20 mouse cellular contexts compared by ENCODE assay signal in genomic region chr15:52892244-52892950, GRCm38 (mm10).
DNase-seq lines count a peak whose midpoint lies in the region; ATAC-seq and TF ChIP-seq lines count a peak whose summit lies in the region.
"Had no signal": no experiment of that assay in that cellular context is flagged by ENCODE, and none has a peak within 500 bp of the region (broad histone marks: within the 10 kb centered on the region; RNA-seq: fewer than 3 reads in every experiment).

No protein-coding gene starts in this region.

- no peaks in the 10 kb centered on the region for H3K9me3 ChIP-seq in hindbrain, embryonic 15.5 days
- H3K9me3 ChIP-seq in hindbrain, embryonic 13.5 days = no peaks in the 10 kb centered on the region
- H3K9me3 ChIP-seq: embryonic facial prominence, embryonic 15.5 days; heart, embryonic 13.5 days; limb, embryonic 13.5 days; liver, embryonic 15.5 days had no signal

- H3K4me2 ChIP-seq in hindbrain, embryonic 15.5 days = no peak overlapping the region
- no peak overlapping the region for H3K4me2 ChIP-seq in hindbrain, embryonic 13.5 days
- H3K4me2 ChIP-seq: embryonic facial prominence, embryonic 15.5 days; heart, embryonic 13.5 days; limb, embryonic 13.5 days; liver, embryonic 15.5 days had no signal

- H3K36me3 ChIP-seq in hindbrain, embryonic 15.5 days = no peaks in the 10 kb centered on the region
- no peaks in the 10 kb centered on the region for H3K36me3 ChIP-seq in hindbrain, embryonic 13.5 days
- H3K36me3 ChIP-seq in thymus, adult 2 months (ENCODE audit: control insufficient read depth, insufficient read depth, low read length) = no peaks in the 10 kb centered on the region
- H3K36me3 ChIP-seq: embryonic facial prominence, embryonic 15.5 days; heart, embryonic 13.5 days; limb, embryonic 13.5 days; liver, embryonic 15.5 days had no signal

- peak; percentile 66 to 72 for DNase-seq in cerebellum, postnatal 10 days
- peak; percentile 1 for DNase-seq in right cerebral cortex, adult 18-20 months
- DNase-seq in right cerebral cortex, postnatal 36 days (ENCODE audit: low spot score in 2 of 2) = no peak
- DNase-seq in thymus, adult 2 months = no peak
- no peak for DNase-seq in spleen, postnatal 10 days (ENCODE audit: low spot score in 2 of 2)
- DNase-seq: adrenal gland, postnatal 25 days; kidney, adult 11 months; kidney, postnatal 14 days; lung, postnatal 4 days; midbrain, embryonic 14.5 days; right cerebral cortex, postnatal 14 days; thymus, adult 18-20 months had no signal

- no peak overlapping the region for H3K9ac ChIP-seq in hindbrain, embryonic 15.5 days
- H3K9ac ChIP-seq in hindbrain, embryonic 13.5 days = no peak overlapping the region
- H3K9ac ChIP-seq: embryonic facial prominence, embryonic 15.5 days; heart, embryonic 13.5 days; limb, embryonic 13.5 days; liver, embryonic 15.5 days had no signal

- no peak for TF ChIP-seq CTCF in thymus, adult 2 months (IDR thresholded peaks at IDR 0.05; ENCODE audit: borderline replicate concordance, control insufficient read depth, extremely low read depth, insufficient read depth, low read length, poor library complexity)

- WGBS in hindbrain, embryonic 15.5 days = 66% methylated on average over 9 of the region's 9 CpGs
- WGBS in hindbrain, embryonic 13.5 days = 79% methylated on average over 9 of the region's 9 CpGs
- WGBS in thymus, adult 2 months = 91% methylated on average over 9 of the region's 9 CpGs

- no peak for TF ChIP-seq POLR2A in thymus, adult 2 months (IDR thresholded peaks at IDR 0.05; ENCODE audit: control insufficient read depth, extremely low read depth, insufficient read depth, low read length, poor library complexity)

- H3K4me3 ChIP-seq in hindbrain, embryonic 15.5 days = no peak overlapping the region
- no peak overlapping the region for H3K4me3 ChIP-seq in hindbrain, embryonic 13.5 days
- H3K4me3 ChIP-seq in thymus, adult 2 months (ENCODE audit: control insufficient read depth, insufficient read depth, low read length) = no peak overlapping the region
- H3K4me3 ChIP-seq: embryonic facial prominence, embryonic 15.5 days; heart, embryonic 13.5 days; left cerebral cortex, adult 2 months; limb, embryonic 13.5 days; liver, embryonic 15.5 days had no signal

- no peaks in the 10 kb centered on the region for H3K4me1 ChIP-seq in hindbrain, embryonic 15.5 days (replicated peaks)
- H3K4me1 ChIP-seq in hindbrain, embryonic 13.5 days (replicated peaks) = no peaks in the 10 kb centered on the region
- H3K4me1 ChIP-seq in thymus, adult 2 months (replicated peaks; ENCODE audit: control insufficient read depth, insufficient read depth, low read length) = no peaks in the 10 kb centered on the region
- H3K4me1 ChIP-seq: embryonic facial prominence, embryonic 15.5 days; heart, embryonic 13.5 days; limb, embryonic 13.5 days; liver, embryonic 15.5 days had no signal

- ATAC-seq in cerebellum, adult (ENCODE audit: insufficient number of reproducible peaks, low FRiP score, low TSS enrichment) = no peak
- ATAC-seq in hindbrain, embryonic 15.5 days (ENCODE audit: low FRiP score, low read depth) = 0 out of 2 replicates have a peak, but pooled peaks have one; percentile 34
- ATAC-seq in hindbrain, embryonic 13.5 days (ENCODE audit: low FRiP score) = no peak

- H3K27me3 ChIP-seq in hindbrain, embryonic 15.5 days = no peaks in the 10 kb centered on the region
- no peaks in the 10 kb centered on the region for H3K27me3 ChIP-seq in hindbrain, embryonic 13.5 days
- no peaks in the 10 kb centered on the region for H3K27me3 ChIP-seq in thymus, adult 2 months (ENCODE audit: control insufficient read depth, insufficient read depth, low read length)
- H3K27me3 ChIP-seq: embryonic facial prominence, embryonic 15.5 days; heart, embryonic 13.5 days; limb, embryonic 13.5 days; liver, embryonic 15.5 days had no signal

- H3K27ac ChIP-seq in hindbrain, embryonic 15.5 days (replicated peaks) = no peak overlapping the region
- no peak overlapping the region for H3K27ac ChIP-seq in hindbrain, embryonic 13.5 days
- no peak overlapping the region for H3K27ac ChIP-seq in thymus, adult 2 months (ENCODE audit: control insufficient read depth, insufficient read depth, low read length)
- H3K27ac ChIP-seq: embryonic facial prominence, embryonic 15.5 days; heart, embryonic 13.5 days; left cerebral cortex, adult 2 months; limb, embryonic 13.5 days; liver, embryonic 15.5 days had no signal

Comparison
In these comparisons a context has a peak if more than half of its experiments do, and no peak if none do; other contexts are left out.
1. DNase-seq: peak in cerebellum, postnatal 10 days (2 of 2) and right cerebral cortex, adult 18-20 months (single experiment); none in right cerebral cortex, postnatal 36 days (0 of 2), thymus, adult 2 months (single experiment) and spleen, postnatal 10 days (0 of 2).